Mouse (Mus musculus): Measurements from ENCODE around the gene Pde1b.

Pde1b gene

DNA sequence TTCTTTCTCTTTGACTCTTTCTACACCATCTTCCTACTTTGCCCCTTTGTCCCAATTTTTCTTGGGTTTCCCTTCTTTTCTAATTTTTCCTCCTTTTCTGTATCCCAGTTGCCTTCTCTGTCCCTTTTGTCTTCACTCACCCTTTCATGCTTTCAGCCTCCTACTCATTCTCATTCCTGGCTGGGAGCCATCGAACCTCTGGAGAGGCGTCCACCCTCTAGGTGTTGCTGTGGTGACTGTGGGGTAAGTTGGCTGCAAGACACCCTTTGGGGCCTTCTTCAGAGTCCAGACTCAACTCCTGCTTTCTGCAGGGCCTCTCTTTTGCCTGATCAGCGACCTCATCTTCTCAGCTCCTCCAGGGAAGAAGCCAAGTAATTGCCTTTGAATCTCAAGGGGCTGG is 6.5 kb downstream of the Pde1b start:
- ATAC-seq (ENCODE audit: low TSS enrichment): no peak

DNA sequence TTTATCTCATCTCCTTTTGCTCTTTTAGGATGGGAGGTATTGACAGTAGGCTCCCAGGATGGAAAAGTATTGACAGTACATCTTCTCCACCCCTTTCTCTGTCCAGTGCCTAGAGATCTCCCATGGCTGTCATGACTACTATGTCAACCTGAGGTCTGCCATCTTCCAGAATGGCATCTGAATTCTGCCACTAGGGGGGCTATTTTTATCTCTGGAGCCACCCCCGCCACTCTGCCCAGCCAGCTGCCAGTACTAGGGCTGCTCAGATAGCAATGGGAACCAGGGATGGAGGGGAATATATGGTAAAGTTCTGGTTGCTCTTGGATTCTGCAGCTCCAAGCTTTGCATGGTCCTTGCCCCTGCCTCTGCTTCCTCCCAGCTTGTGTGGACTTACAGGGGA is 8.8 kb downstream of the Pde1b start:
- ATAC-seq (ENCODE audit: low TSS enrichment): peak; percentile 69

DNA sequence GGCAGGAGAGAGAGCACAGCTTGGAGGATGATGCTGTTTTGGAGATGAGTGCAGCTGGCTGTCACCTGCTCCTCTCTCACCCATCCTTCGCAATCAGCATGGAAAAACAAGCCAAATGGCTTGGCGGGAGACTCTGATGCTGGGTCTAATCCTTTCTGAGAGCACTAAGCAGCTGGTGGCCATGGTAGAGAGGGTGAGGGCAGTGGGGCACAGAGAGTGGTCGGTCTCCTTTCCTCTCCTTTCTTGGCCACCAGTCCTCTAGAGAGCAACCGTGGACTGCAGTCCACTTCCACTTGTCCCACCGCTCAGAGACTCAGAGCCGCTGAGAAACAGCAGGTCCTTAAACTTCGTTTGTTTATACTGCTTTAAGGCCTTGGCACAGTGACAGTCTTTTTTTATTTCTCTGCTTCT is 10.8 kb downstream of the Pde1b start:
- peak; percentile 48 for ATAC-seq (ENCODE audit: low TSS enrichment)

DNA sequence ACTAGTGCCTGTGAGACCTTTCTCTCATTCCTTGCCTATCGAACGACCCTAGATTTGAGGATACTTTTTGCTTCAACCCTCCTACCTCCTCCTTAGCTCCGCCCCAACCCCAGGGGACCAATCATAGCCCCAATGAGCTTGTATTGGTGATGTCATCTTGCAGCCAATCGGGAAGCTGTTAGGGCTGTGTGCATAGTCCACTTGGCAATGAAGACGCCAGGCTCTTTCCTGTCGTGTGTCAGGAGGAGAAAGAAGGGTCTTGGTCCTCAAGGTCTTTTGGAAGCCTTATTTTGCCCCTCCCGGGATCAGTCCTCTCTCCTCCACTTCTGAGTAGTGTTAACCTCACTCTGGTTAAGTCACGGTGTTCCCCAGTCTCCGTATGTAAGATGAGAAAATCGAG is 11.3 kb downstream of the Pde1b start:
- peak; percentile 77 for ATAC-seq (ENCODE audit: low TSS enrichment)

DNA sequence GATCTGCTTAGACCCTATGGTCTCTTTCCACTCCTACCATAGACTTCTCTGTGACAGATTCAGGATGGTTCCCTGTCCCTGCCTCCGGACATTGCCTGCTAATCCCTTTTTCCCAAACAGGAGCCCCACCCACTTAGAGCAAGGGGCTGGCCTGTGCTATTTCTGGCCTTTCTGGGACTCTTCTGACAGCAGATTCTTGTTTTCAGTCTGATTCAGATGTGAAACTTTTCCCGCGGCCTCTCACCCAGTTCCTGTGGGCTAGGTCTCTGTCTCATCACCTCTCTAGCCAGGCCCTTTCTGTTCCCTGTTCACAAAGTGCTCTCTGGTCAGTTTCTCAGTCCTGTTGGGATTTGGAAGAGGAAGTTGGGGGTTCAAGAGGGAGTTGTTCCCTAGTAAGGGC is 12.1 kb downstream of the Pde1b start:
- no peak for ATAC-seq (ENCODE audit: low TSS enrichment)

DNA sequence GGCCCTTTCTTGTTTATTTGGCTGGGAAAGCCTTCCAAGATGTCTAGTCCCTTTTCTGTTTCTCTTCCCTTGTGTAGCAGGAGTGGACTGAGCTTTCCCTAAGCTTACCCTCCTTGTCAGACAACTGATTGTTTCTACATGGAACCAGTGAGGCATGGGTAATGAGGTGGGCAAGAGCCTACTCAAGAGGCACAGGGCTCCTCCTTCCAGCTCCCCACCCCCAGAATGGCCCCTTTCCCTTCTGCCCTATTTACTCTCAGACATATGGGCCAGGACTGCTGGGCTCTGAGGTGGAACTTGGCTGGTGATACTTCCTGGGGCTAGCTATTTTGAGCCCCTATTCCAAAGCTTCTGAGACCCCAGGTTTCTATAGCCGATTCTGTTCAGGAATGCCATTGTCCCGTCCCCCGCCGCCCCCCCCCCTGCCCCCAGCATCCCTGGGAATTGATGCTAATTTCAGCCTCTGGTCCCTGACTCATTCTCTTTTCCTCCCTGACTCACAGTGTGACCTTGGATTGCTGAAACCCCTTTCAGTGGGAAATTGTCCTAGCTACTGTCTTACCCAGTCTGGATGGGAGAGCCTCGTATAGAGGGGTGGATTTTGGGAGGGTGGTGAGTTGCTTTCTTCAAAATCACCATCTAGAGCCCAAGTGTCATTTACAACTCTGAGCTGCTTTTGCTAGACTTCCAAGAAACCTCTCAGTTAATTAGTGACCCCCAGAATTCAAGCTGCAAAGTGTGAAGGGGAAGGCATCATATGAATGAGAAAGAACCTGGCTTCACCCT is 16.0 kb downstream of the Pde1b start:
- ATAC-seq (ENCODE audit: low TSS enrichment): no peak

DNA sequence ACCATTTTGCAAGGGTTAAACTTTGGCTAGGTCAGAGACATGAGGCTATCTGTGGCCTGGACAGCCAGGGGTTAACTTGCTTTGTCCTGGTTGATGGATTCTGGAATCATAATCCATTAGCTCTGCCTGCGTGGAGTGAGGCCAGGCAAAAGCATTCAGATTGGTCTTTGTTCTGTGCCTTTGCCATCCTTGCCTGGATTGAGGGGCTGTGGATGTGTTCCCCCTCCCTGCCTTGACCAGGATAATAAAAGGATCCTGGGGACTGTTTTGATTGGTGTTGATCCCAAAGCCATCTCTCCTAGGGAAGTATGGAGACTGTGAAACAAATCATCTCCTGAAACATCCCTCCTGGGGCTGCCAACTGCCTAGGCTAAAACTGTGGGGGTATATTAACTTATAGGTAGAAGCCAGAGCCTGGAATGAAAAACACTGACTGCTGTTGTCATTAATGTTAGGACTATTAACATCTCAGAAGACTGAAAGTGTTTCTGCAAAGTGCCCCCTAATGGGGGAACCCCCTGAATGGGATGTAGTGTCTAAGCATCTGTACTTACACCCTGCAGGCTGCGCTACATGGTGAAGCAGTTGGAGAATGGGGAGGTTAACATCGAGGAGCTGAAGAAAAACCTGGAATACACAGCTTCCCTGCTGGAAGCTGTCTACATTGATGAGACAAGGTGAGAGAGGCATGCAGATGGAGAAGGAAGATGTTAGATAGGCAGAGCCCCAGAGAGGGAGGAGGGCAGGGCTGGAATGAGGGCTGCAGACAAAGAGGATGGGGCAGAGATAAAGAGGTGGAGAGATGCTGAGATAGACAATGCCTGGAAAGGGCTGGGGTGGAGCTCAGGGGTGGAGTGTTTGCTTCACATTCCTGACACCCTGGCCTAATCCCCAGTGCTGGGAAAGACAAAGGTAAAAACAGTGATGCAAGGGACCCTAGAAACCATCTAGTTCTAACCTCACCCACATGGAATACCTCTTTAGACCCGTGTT is 16.8 kb downstream of the Pde1b start:
- no peak for ATAC-seq (ENCODE audit: low TSS enrichment)

DNA sequence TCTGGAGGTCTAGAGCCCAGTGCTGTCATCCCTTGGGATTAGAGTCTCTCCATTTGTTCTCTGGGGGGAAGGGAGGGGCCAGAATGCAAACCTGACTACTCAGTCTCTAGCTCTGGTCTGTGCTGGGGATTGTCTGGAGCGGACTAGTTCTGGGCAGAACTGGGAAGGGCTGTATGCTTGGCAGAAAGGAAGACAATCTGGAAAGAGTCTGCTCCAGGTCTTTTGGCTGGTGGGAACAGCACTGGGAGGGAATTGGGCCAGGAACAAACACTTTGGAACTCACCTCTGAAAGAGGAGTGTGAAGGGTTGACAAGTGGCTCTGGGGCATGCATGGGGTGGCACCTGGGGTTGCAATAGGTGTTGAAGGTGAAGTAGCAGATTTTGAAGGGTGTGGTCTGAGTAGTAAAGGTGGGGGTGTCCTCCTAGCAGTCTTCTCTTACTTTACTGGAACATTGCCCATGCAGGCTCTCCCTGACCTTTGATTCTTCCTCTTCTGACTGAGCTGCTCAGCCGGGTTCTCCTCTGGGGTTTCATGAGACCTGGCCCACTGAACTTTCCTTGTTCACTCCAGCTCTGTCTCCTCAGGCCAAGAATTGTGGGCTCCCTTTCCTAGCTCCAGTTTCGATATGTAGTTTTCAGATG is 19.7 kb downstream of the Pde1b start:
- ATAC-seq (ENCODE audit: low TSS enrichment): 0 out of 2 replicates have a peak, but pooled peaks have one; percentile 5

DNA sequence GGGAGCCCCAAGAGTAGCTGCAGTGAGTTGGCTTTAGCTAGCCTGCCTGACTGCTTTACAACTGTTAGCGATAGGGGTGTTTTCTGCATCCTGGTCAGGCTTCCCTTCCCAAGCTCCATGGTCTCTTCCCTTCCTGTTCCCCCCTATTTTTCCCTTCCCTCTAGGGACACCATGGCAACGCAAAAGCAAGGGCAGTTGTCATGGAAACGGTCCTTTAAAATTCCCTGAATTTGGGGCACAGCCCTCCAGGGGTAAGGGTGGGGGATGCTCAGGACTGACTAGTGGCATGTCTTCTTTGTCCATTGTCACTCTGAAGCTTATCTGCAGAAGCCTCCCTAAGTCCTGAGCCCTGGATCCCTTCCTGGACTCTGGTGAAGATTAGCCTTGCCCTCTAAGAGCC is 20.3 kb downstream of the Pde1b start:
- no peak for ATAC-seq (ENCODE audit: low TSS enrichment)

DNA sequence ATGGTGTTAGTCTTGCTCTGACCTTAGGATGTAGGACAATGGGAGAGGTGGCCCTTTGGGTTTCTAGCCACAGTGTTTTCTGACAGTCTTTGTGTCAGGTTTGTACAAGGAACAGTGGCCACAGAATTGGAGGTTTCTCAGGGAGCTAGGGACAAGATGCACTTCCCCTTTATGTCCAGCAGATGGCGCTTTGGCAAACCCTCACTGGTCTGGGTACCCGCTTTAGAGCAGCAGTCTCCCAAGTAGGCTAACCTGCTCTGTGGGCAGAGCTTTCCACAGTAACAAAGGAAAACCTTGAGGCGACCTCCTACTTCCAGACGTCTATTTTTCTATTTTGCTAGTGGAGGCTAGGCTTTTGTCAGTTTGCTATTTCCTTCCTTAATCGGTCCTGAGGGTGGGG is 27.5 kb downstream of the Pde1b start:
- peak; percentile 56 for ATAC-seq (ENCODE audit: low TSS enrichment)

DNA sequence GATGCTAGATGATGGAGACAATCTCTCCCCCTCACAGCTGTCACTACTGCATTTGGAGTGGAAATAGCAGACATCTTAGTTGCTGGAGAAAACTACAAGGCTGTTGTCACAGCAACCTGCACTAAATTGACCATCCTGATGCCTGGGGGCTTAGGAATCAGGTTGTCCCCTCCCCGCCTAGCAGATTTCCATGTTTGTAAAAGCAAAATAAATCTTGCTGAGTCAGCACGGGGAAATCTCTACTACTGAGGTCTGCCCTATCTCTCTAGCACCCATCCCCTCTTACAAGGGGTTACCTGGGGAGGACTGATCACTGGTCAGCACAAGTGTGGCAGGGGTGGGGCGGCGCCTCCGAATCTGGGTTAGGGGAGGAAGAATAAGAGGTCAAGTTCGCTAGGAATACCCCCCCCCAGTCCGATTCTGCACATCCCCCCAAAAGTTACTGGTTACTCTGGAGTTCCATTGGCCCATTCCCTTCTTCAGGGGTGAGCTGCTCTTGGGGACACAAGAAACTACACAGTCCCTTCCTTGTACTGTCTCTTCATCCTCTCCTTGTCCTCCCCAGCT is 31.3 kb downstream of the Pde1b start:
- ATAC-seq (ENCODE audit: low TSS enrichment): no peak

DNA sequence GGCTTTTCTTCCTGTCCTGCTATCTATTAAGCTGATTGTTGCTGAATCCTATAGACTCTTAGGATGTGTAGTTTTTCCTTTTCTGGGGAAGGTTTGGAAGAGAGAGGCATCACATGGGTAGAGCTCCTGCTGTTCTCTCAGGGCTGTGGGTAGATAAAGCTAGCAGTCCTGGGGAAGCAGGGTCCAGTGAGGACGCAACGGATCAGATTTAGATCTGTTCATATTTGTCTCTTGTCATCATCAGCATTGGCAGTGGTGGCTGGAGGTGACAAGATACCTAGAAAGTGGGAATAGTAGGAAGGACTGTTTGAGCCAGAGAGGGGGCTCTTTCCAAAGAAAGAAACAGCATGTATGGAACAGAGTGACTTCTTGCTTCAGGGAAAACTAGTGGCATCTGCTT is 32.2 kb downstream of the Pde1b start:
- ATAC-seq (ENCODE audit: low TSS enrichment): peak; percentile 29

DNA sequence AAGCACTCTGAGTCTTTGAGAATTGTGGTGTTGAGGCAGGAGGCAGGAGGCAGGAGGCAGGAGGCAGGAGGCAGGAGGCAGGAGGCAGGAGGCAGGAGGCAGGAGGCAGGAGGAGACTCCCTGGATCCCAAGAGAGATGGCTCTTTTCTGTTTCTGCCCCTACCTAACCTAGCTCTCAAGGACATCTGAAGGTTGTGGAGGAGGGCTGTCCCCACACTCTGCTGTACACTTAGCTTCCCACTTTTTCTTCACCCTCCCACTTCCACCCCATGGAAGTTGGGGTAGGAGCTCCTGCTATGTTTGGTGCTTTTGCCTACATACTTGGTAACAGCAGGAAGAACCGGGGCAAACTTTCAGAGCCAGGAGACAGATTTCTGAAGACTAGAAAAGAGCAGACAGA is 33.0 kb downstream of the Pde1b start:
- ATAC-seq (ENCODE audit: low TSS enrichment): 0 out of 2 replicates have a peak, but pooled peaks have one; percentile 11

DNA sequence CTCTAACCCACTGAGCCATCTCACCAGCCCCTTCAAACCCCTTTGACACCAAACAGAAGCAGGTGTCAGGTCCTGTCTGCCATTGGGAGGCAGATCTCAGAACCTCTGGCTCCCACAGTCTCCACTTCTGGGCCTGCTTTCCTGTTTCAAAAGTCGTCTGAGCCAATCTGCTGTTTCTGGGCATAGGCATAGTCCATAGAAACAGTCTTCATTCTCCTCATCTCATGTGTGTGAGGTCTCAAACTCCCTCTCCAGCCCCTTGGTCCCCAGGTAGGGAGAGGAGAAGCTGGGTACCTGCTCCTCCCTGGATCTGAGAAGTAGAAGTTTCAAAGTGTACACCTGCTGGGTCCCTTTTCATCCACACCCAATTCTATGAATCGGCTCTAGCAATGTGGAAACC is 33.6 kb downstream of the Pde1b start:
- no peak for ATAC-seq (ENCODE audit: low TSS enrichment)

DNA sequence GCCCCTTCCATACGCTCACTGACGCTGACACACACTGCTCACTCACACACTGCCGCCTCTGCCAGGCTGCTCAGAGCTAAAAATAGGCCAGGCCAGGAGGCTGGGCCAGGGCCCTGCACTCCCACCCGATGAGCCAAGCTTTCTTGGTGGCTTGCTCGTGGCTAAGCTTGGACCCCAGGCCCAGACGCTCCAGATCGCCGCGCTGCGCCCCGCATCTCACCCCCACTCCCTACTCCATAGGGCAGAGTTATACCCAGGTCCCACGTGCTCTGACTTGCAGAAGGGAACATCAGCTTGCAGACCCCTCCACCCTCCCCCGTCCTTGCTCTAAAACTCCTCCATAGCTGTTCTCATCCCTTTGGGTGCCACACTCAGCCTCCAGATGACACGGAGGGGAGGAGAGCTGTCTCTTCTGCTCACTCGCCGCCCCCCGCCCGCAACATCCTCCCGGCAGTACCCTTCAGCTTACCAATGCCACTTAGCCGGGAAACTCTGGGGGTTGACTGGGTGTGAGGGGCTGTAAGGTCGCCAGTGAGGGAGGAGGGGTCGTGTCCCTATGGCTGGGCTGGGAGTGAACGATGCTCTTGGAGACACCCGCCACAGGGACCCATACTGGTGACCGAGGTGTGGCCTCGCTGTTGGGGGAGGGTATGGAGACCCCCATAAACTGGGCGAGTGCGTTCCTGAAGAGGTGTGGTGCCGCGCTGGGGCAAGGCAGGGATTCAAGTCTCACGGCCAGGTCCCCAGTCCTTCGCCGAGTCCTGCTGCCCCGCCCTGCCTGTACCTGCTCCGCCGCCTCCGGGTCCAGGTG is 34.4 kb downstream of the Pde1b start:
- peak; percentile 58 for ATAC-seq (ENCODE audit: low TSS enrichment)

DNA sequence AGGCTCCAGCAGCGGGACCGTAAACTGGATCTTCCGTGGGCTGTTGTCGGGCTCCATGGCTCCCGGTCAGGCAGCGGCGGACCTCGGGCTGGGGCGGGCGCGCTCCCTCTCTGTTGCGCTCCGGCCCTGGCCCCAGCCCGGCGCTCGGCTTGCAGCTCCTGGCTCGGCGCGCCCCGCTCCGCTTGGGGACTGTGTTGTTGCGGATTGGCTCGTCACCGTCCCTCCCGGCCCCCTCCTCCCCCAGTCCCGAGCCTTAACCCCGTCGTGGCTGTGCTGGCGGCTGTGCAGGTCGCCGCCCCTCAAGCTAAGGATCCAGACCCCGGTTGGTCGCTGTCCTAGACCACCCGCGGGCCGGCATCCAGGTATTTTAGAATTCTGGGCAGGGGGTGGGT is 35.0 kb downstream of the Pde1b start, which contains the start of gene Ppp1r1a:
TSS of gene Ppp1r1a (minus strand) at position 182 of the 392 bp plus-strand sequence.
- peak; percentile 72 for ATAC-seq (ENCODE audit: low TSS enrichment)

DNA sequence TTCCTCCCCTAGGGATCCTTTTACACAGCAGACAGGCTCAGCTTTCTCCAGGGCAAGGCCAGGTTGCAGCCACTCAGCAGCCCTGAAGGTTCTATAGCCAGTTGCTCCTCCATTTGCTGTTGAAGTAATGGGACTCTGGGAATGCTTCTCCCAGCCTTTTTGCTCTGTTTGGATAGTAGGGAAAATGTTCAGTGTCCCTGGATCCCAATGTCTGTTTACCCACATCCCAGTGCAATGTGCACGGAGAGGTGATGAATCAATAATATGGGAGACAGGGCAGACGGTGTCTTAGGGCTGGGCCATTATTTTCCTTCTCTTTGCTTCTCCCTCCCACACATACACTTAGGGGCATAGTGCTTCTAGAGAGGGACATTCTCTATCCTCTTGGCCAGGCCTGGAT is 36.4 kb downstream of the Pde1b start:
- ATAC-seq (ENCODE audit: low TSS enrichment): no peak

DNA sequence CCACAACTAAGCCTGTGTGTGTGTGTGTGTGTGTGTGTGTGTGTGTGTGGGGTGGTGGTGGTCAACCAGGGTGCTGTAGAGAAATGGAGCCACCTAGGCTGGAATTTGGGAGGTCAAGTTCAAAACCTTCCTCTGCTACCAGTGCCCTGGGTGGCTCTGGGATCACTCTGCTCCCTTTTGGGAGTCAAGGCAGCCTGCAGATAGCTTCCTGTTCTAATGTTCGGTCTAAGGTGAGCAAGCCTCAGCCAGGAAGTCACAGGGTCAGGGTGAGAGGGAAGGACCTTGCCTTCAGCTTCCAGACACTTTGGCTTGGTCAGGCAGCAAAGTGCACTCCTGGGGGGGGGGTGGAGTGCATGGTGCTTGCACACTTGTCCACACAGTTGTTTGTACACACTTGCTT is 37.8 kb downstream of the Pde1b start:
- no peak for ATAC-seq (ENCODE audit: low TSS enrichment)

DNA sequence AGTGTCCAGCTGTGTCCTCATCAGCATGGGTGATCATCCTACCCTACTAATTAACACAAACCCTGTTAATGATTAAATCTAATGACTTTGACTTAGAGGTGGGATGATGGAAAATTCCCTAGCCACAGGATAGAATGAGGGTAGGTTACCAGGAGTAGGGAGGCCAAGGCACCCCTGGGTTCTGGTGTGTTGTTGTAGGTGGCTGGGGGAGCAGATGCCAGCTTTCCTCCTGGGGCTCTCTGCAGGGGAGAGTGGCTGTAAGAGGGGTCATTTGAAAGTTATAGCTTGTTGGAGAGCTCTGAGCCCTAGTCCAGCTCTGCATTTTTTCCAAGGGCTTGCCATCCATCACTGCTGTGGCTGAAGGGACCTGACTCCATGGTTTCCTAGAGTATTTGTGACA is 39.7 kb downstream of the Pde1b start:
- no peak for ATAC-seq (ENCODE audit: low TSS enrichment)

DNA sequence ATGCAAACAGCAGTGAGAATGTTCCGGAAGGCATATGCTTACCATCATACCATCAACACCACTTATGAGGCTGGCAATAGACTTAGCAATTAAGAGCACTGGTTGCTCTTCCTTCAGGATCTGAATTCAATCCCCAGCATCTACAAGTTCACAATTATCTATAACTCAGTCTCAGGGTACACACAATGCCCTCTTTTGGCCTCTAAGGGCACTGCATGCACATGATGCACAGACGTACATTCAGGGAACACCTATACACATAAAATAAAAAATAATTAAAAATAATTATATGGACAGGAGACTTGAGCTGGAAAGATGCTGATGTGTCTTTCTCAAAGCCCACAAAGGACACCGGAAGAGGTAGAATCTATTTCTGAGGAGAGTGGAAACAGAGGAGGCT is 45.1 kb downstream of the Pde1b start:
- no peak for ATAC-seq (ENCODE audit: low TSS enrichment)

DNA sequence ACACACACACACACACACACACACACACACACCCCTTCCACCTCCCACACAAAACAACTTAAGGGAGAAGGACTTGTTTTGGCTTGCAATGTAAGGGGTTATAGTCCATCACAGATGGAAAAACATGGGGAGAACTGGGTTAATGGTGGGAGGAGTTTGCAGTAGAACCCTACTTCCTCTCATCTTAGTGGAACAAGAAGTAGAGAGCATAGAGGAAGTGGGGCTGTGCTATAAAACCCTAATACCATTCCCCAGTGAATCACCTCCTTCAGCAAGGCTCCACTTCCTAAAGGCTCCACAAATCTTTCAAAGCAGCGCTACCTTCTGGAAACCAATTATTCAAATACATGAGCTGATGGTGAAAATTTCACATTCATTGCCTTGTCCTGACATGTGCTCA is 46.6 kb downstream of the Pde1b start:
- ATAC-seq (ENCODE audit: low TSS enrichment): no peak
